Mouse (Mus musculus): ENCODE data around the gene Hdac9. TPM values are rescaled to one million over a fixed set of nuclear protein-coding genes. Genes with fewer than 3 reads are reported as not detected.

The Hdac9 gene
- polyA plus RNA-seq, 1 experiment from 2014 or later, result 1.5 TPM

DNA sequence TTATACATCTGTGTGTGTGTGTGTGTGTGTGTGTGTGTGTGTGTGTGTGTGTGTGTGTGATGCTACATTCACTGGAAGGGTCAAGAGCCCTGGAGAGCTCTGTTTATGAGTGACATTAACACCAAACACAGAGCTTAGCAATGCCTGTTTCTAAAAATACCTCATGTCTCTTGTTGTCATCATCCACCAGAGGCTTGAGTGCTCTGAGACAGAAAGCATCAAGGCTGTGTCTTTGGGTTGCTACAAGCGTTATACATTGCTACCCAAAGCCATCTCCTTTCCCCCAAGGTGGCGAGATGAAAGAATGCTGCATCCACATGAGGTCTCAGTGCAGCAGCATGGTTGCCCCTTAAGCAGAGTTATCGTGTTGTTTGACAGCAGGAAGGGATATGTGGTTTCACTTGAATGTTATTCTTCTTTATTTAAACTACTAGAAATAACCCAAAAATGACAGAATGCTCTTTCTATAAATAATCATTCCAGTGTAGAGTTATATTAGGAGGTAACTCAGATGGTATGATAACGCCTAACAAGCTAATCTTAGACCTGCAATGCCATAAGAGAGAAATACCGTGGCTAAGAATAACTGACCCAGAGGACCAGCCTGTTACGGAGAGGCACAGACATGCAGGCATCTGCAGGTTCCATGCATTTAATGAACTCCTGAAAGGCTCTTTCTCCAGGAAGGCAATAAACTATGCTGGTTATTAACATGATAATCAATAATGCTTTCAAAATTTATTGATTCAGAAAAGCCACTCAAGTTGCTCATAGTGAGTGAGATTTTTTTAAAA, 399.9 kb downstream of the Hdac9 start:
- no peaks in the 10 kb centered on the region for H3K4me1 ChIP-seq (replicated peaks; ENCODE audit: control insufficient read depth, insufficient read depth)
- H3K36me3 ChIP-seq (ENCODE audit: control insufficient read depth, insufficient read depth, low read length), result no peaks in the 10 kb centered on the region
- TF ChIP-seq EP300 (optimal IDR thresholded peaks at IDR 0.05) (no peak), CTCF (IDR thresholded peaks at IDR 0.05; ENCODE audit: low read depth) (no peak)
- DNase-seq (ENCODE audit: low spot score) (no peak), ATAC-seq (ENCODE audit: low FRiP score, low TSS enrichment) (no peak)
- H3K9me3 ChIP-seq (ENCODE audit: control insufficient read depth, low read length), result no peaks in the 10 kb centered on the region
- H3K27ac ChIP-seq (replicated peaks), result no peak overlapping the region
- no peak overlapping the region for H3K9ac ChIP-seq (ENCODE audit: low read length)
- H3K27me3 ChIP-seq (ENCODE audit: control insufficient read depth, insufficient read depth, low read length), result no peaks in the 10 kb centered on the region
- 61% methylated on average over 6 of the region's 6 CpGs for WGBS
- no peak overlapping the region for H3K4me2 ChIP-seq (replicated peaks; ENCODE audit: low read depth)
- no peak overlapping the region for H3K4me3 ChIP-seq (ENCODE audit: low read depth, low read length)

DNA sequence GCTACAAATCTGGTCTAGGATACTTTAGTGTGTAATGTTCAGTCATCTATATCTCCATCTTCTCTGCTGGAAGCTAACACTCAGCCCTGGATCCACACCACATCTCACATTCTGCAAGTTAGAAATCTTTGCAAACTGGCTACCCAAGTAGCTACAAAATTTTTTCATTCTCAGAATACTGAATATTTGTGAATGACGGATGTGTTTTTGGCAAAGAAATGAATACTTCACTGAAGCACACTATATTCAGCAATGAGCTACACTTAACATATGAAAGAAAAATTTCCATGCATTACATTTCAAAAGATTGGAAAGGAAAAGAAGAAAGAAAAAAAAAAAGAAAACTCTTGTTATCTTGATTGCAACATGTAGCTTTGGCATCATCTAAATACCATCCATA, 410.6 kb downstream of the Hdac9 start:
- DNase-seq (ENCODE audit: low spot score), result no peak
- no peaks in the 10 kb centered on the region for H3K9me3 ChIP-seq (ENCODE audit: control insufficient read depth, low read length)
- no peak overlapping the region for H3K9ac ChIP-seq (ENCODE audit: low read length)
- no peak overlapping the region for H3K27ac ChIP-seq (replicated peaks)
- no peaks in the 10 kb centered on the region for H3K4me1 ChIP-seq (replicated peaks; ENCODE audit: control insufficient read depth, insufficient read depth)
- no peak overlapping the region for H3K4me3 ChIP-seq (ENCODE audit: low read depth, low read length)
- 87% methylated on average over 1 of the region's 1 CpGs for WGBS
- H3K4me2 ChIP-seq (replicated peaks; ENCODE audit: low read depth), result no peak overlapping the region
- H3K36me3 ChIP-seq (ENCODE audit: control insufficient read depth, insufficient read depth, low read length), result no peaks in the 10 kb centered on the region
- no peaks in the 10 kb centered on the region for H3K27me3 ChIP-seq (ENCODE audit: control insufficient read depth, insufficient read depth, low read length)
- ATAC-seq (ENCODE audit: low FRiP score, low TSS enrichment), result no peak
- no peak for TF ChIP-seq CTCF (IDR thresholded peaks at IDR 0.05; ENCODE audit: low read depth)
- no peak for TF ChIP-seq EP300 (optimal IDR thresholded peaks at IDR 0.05)

DNA sequence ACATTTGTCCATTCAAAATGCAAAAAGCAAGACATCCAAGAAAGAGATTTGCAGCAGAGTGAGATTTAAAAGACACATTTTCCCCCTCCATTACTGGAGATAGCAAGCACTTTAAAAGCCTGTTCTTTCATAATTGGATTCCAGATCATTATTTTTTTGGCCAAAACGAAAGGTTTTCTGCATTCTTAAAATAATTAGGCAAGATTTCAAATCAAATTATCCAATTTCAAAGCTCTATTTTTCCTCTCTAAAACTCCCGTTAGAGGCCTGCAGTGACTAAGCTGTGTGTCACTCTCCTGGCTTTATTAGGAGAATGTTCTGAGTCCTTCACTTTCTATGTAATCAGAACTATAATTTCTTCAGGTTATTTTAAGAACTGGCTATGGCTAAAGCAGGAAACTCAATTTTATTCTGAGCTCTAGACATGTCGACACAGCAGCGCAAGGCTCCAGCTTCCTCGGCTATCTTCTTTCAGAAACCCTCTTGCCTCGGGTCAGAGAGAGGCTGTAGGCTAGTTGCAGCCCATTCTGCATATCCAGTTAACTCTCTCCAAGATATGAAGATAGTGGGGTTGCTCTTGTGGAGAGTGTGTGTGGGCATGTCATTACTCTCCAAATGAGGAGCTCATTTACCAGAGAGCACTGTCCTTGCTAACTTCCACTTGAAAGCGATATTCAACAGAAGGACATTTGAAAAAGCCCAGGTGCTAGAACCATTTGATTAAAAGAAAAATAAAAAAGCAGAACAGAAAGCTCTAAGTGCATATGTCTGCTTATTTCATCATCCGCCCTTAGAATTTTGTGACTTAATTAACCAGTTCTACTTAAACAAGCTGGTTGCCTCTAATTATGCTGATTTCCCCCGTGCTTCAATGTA, 417.9 kb downstream of the Hdac9 start:
- H3K4me1 ChIP-seq (replicated peaks; ENCODE audit: control insufficient read depth, insufficient read depth), result no peaks in the 10 kb centered on the region
- DNase-seq (ENCODE audit: low spot score), result no peak
- H3K4me2 ChIP-seq (replicated peaks; ENCODE audit: low read depth), result no peak overlapping the region
- ATAC-seq (ENCODE audit: low FRiP score, low TSS enrichment), result no peak
- WGBS, result 54% methylated on average over 9 of the region's 9 CpGs
- no peak for TF ChIP-seq CTCF (IDR thresholded peaks at IDR 0.05; ENCODE audit: low read depth)
- H3K4me3 ChIP-seq (ENCODE audit: low read depth, low read length), result no peak overlapping the region
- H3K27me3 ChIP-seq (ENCODE audit: control insufficient read depth, insufficient read depth, low read length), result no peaks in the 10 kb centered on the region
- H3K9me3 ChIP-seq (ENCODE audit: control insufficient read depth, low read length), result no peaks in the 10 kb centered on the region
- H3K36me3 ChIP-seq (ENCODE audit: control insufficient read depth, insufficient read depth, low read length), result no peaks in the 10 kb centered on the region
- no peak overlapping the region for H3K9ac ChIP-seq (ENCODE audit: low read length)
- H3K27ac ChIP-seq (replicated peaks), result no peak overlapping the region

DNA sequence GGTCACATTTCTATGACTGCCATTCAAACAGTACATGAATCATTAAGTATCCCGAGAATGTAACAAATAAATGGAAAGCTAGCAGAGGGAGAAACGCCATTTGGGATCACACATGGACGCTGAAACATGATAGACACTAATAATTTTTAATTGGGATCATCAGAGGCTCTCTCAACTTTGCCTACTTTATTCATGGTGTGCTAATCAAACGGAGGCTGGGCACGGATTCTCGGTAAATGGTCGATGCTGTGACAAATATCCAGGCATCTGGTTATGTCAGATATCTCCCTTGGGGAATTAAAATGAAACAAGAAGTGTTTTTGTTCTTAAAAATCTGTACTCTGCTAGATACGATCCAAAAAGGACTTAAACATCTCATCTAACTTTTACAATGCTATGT, 418.6 kb downstream of the Hdac9 start:
- ATAC-seq (ENCODE audit: low FRiP score, low TSS enrichment) (no peak), DNase-seq (ENCODE audit: low spot score) (no peak)
- no peak overlapping the region for H3K4me2 ChIP-seq (replicated peaks; ENCODE audit: low read depth)
- no peaks in the 10 kb centered on the region for H3K27me3 ChIP-seq (ENCODE audit: control insufficient read depth, insufficient read depth, low read length)
- H3K9ac ChIP-seq (ENCODE audit: low read length), result no peak overlapping the region
- no peak overlapping the region for H3K27ac ChIP-seq (replicated peaks)
- WGBS, result 76% methylated on average over 8 of the region's 8 CpGs
- H3K9me3 ChIP-seq (ENCODE audit: control insufficient read depth, low read length), result no peaks in the 10 kb centered on the region
- no peak overlapping the region for H3K4me3 ChIP-seq (ENCODE audit: low read depth, low read length)
- no peaks in the 10 kb centered on the region for H3K4me1 ChIP-seq (replicated peaks; ENCODE audit: control insufficient read depth, insufficient read depth)
- H3K36me3 ChIP-seq (ENCODE audit: control insufficient read depth, insufficient read depth, low read length), result no peaks in the 10 kb centered on the region
- no peak for TF ChIP-seq CTCF (IDR thresholded peaks at IDR 0.05; ENCODE audit: low read depth)
- TF ChIP-seq EP300 (optimal IDR thresholded peaks at IDR 0.05), result no peak

DNA sequence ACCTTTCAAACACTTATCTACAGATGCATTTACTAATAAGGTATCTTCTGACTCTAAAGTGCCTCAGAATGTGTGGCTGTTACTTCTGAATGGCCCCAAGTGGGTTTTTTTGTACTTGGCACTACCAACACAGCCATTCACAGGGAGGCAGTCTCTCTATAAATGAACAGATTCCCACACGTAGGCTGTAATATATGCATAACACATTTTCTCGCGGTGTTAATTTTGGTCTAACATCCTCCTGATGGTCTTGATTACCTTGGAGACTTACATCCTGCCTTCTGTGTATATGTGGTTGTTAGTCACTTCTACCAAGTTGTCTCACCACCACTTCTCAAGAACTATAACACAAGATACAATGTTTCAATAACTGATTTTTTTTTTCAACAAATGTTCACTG, 419.2 kb downstream of the Hdac9 start:
- H3K4me3 ChIP-seq (ENCODE audit: low read depth, low read length), result no peak overlapping the region
- WGBS, result 87% methylated on average over 3 of the region's 3 CpGs
- DNase-seq (ENCODE audit: low spot score), result no peak
- no peak overlapping the region for H3K27ac ChIP-seq (replicated peaks)
- H3K36me3 ChIP-seq (ENCODE audit: control insufficient read depth, insufficient read depth, low read length), result no peaks in the 10 kb centered on the region
- H3K4me2 ChIP-seq (replicated peaks; ENCODE audit: low read depth), result no peak overlapping the region
- no peaks in the 10 kb centered on the region for H3K9me3 ChIP-seq (ENCODE audit: control insufficient read depth, low read length)
- H3K9ac ChIP-seq (ENCODE audit: low read length), result no peak overlapping the region
- no peaks in the 10 kb centered on the region for H3K27me3 ChIP-seq (ENCODE audit: control insufficient read depth, insufficient read depth, low read length)
- no peaks in the 10 kb centered on the region for H3K4me1 ChIP-seq (replicated peaks; ENCODE audit: control insufficient read depth, insufficient read depth)
- ATAC-seq (ENCODE audit: low FRiP score, low TSS enrichment), result no peak
- TF ChIP-seq EP300 (optimal IDR thresholded peaks at IDR 0.05), result no peak
- no peak for TF ChIP-seq CTCF (IDR thresholded peaks at IDR 0.05; ENCODE audit: low read depth)

DNA sequence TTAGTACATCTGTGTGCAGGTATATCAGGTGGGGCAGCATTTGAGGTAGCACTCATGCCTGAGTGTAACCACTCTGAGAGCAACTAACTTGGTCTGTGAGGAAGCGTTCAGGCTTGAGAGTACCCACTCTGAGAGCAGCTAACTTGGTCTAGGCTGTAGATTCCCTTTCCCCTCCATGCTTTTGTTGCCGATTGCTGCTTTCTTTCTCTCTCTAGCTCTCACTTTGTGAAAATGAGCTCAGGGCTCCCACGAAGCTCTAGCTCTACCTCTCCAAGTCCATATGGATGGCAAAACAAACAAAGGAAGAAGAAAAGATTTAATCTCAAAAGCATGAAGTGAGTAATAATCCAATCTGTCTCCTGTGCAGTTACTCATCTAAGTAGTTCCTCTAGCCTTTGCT, 421.0 kb downstream of the Hdac9 start:
- Histone ChIP-seq H3K27me3 (ENCODE audit: control insufficient read depth, insufficient read depth, low read length) (no peaks in the 10 kb centered on the region), H3K27ac (replicated peaks) (no peak overlapping the region), H3K4me1 (replicated peaks; ENCODE audit: control insufficient read depth, insufficient read depth) (no peaks in the 10 kb centered on the region), H3K36me3 (ENCODE audit: control insufficient read depth, insufficient read depth, low read length) (no peaks in the 10 kb centered on the region), H3K9me3 (ENCODE audit: control insufficient read depth, low read length) (no peaks in the 10 kb centered on the region), H3K4me3 (ENCODE audit: low read depth, low read length) (no peak overlapping the region), H3K4me2 (replicated peaks; ENCODE audit: low read depth) (no peak overlapping the region), H3K9ac (ENCODE audit: low read length) (no peak overlapping the region)
- DNase-seq (ENCODE audit: low spot score) (no peak), ATAC-seq (ENCODE audit: low FRiP score, low TSS enrichment) (no peak)
- TF ChIP-seq CTCF (IDR thresholded peaks at IDR 0.05; ENCODE audit: low read depth) (no peak), EP300 (optimal IDR thresholded peaks at IDR 0.05) (no peak)
- WGBS, result 48% methylated on average over 3 of the region's 3 CpGs

All from stomach, postnatal 0 days (tissue).